Mouse (Mus musculus) embryonic fibroblast, embryonic 13.5 days (primary cell): Measurements from ENCODE around the gene Olfr666.

Experiments used
- CTCF ChIP-seq: IDR thresholded peaks from 2 replicates; pipeline ENCODE4 v1.5.1; 2011; ENCODE audit warnings: mild to moderate bottlenecking, control low read depth, low read length, moderate library complexity, borderline replicate concordance; ENCODE audit not compliant: insufficient read depth
- POLR2A ChIP-seq: IDR thresholded peaks from 2 replicates; pipeline ENCODE4 v1.6.1; 2011; ENCODE audit warnings: low read depth, mild to moderate bottlenecking, control low read depth, low read length, moderate library complexity

GRCm38 (mm10) chr7:104933940-104934339 lies 38.2 kb upstream of the Olfr666 start, which contains the start of gene Olfr669:
- no peak for TF ChIP-seq CTCF
- TF ChIP-seq POLR2A, result no peak
